Mouse (Mus musculus): ENCODE results near the gene Gm20517.
A peak's percentile ranks its signal among the peaks of the same experiment; 100 is the strongest.
"Not testable (repeated sequence)": the region's sequence is repeated elsewhere in the genome, so short reads cannot be mapped to it uniquely, and the experiment has no call there.

Gm20517 gene

DNA sequence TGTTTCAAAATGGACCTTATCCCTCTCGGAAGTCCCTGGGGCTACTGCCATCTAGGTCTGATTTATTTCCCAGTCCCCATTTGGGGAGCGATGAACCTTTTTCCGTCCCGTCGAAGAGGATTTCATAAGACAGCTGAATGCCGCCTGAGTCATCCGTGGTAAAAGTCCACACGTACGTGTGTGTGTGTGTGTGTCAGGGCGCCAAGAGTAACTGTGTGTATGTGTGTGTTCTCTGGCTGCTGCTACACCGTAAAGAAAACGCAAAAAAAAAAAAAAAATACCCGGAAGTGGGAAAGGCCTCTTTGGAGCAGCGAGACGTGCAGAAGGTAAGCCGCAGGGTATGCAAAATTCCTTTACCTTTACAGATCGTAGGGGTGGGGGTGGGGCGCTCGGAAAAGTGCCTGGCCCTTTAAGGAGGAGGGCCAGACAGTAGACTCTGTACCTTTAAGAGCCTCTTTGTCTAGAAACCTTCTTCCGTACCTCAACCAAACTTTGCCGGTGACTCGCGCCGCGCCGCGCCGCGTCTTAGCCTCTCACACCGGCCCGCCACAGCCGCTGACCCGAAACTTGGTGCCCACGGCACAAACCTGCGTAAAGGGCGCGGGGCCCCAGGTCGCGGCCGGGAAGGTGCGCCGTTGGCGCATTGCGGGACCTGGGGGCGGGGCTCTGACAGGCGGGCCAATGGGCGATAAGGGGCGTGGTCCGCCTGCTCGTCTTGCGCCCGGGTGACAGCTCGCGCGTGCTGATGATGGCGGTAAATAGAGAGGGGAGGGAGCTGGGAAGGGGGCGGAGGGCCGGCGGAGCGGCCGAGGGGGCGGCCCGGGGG, 17.7 kb downstream of the Gm20517 start:
- peak; percentile 93 to 94 for DNase-seq

DNA sequence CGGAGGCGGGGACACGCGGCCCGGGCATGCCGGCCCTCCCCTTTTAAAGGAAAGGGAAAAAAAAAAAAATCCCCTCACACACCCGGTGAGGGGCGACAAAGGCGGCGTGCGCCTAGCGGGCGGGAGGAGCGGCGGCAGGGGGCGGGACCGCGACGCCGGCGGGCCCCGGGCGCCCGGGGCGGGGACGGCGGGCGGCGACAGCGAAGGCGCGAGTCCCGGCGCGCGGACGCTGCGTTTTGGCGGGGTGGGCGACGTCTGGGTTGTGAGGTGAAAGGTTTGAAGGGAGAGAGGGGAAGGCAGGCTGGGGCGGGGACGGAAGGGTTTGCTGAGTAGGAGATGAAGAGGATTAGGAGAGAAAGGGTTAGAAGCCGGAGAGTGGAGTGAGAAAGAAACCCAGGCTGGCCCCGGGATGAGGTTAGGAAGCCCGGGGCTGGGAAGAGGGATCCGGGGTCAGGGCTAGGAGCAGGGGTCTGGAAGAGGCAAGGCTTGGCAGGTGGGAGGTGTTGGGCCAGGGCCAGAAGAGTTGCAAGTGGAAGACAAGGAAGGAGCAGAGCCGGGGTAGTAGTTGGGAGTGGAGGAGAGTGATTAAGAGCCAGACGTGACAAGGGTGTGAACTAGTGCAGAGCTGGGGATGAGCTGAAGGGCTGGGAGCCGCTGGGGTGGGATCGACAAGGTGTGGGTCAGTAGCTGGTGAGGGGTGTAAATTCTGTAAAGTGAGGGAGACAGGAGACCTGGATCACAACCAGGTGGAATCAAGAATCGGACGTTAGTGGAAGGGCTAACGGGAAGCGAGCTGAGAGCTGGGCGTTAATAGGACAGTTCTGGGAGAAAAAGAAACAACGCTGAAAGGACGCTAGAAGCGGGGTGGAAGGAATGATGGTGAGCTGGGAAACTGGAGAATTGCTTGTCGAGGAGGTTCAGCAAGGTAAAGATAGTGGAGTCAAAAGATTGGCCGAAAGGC, 18.6 kb downstream of the Gm20517 start:
- DNase-seq = peak; percentile 48 to 60

DNA sequence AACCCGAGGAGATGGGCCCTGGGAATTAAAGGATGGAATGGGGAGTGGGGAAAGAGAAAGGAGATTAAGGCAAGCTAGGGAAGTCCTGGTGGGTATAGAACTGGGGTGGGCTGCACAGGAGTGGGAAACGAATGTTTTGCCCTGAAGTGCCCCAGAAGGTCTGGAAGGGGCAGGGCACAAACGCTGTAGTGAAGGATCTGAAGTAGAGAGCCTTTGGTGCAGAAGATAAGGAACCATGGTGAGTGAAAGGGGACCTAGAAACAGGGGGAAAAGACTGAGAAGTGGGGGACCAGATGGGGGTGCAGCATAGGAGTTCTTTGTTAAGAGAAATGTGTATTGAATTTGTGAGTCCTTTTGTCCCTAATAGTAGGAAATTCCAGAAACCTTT, 19.3 kb downstream of the Gm20517 start, which contains the start of gene Usp49:
TSS of gene Usp49 (plus strand) at position 13 of the 388 bp plus-strand sequence.
- no peak for DNase-seq

DNA sequence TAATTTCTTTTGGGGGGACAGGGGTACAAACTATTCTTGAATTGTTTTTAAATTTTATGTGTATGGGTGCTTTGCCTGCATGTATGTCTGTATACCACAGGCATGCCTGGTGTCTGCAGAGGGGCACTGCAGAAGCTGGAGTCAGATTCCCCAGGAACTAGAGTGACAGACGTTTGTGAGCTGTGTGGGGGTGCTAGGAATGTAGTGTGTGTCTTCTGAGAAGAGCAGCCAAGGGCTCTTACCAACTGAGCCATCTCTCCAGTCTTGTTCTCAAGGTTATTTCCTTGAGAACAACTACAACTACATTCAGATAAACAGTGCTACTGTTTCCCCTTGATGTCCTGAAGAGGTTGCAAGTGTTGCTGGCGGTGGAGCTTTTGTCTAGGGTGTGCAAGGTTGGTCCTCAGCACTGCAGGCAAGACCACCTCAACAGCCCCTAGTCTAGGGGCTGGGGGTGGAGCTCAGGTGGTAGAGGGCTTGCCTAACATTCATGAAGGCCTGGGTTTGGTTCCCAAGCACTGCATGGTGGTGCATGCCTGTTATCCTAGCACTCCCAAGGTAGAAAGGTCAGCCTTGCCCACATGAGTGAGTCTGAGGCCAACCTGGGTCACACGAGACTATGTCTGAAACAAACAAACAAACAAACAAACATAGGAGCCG, 20.9 kb downstream of the Gm20517 start:
- DNase-seq = no peak

DNA sequence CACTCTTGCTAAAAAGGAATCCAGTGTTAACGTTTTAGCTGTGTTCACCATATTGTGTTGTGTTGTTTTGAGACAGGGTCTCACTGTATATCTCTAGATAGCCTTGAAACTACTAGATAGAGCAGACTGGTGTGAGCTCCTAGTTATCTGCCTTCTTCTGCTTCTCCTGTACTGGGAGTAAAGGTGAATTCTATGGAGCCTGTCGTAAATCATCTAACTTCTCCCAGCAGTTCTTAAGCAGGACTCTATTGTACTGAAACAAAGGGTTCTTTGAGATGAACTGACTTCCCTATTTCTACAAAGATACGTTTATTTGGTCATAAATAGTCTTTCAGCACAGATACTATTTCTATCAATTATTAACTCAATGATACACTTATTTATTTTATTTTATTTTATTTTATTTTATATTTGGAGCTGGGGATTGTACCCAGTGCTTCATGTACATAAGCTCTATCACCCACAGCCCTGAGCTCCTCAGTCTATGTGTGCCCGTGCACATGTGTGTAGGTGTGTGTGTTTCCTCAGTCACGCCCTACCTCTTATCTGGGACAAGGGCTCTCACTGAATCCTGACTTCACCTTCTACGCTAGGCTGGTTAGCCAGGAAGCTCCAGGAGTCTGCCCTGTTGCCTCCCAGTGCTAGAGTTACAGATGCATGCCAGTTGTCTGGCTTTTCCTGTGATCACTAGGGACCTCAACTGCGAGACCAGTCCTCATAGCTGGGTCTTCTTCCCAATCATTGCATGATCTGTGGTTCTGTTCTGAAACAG, 22.8 kb downstream of the Gm20517 start:
- no peak for DNase-seq

DNA sequence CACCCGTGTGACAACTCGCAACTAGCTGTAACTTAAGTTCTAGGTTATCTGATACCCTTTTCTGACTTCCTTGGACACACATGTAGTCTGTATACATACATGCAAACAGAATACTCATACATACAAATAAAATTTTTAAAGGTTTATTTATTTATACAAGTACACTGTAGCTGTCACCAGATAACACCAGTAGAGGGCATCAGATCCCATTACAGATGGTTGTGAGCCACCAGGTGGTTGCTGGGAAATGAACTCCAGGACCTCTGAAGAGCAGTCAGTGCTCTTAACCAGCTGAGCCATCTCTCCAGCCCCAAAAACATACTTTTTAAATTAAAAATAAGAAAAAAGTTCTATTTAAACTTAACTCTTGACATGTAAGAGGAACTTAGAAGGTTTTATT, 31.6 kb downstream of the Gm20517 start:
- no peak for DNase-seq

DNA sequence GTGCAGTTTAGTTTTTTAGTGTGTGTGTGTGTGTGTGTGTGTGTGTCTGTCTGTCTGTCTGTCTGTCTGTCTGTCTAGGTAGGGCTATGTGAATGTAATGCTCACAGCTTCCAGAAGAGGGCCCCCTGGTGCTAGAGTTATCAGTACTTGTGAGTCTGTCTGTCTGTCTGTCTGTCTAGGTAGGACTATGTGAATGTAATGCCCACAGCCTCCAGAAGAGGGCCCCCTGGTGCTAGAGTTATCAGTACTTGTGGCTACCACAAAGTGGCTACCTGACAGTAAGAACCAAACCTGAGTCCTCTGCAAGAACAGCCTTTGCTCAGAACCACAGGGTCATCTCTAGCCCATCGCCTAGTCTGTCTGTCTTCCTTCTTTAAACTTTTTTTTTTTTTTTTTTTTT, 35.3 kb downstream of the Gm20517 start:
- DNase-seq = peak; percentile 36 to 38

DNA sequence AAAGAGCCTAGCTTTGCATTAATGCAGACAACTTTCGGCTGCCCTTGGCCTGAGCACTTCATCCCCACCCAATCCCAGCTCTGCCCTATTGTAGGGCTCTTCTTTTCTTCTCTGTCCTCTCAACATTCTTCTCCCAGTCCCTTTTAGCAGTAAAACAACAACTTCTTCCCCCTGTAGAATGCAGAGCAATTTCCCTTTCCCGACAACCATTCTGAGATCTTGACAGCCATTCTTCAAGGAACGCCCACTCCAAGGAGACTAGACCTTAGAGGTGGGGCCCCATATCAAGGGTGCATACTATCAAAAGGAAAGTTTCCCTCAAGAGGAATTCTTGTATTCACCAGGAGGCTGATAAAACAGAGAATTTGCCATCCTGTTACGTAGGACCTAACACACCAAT, 37.6 kb downstream of the Gm20517 start:
- no peak for DNase-seq

DNA sequence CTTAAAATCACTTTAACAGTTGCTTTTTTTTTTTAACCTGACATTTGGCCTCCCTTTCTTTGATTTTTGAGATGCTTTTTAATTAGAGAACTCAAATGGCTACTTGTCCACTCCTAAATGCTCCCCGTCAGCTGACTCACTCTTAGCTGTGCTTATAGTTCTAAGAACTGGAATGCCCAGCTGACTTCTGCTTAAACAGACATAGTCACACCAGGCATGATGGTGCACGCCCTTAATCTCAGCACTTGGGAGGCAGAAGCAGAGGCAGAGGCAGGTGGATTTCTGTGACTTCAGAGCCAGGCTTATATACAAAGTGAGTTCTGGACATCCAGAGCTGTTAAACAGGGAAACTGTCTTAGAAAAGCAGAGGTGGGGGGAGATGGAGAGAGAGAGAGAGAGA, 40.6 kb downstream of the Gm20517 start:
- no peak for DNase-seq

DNA sequence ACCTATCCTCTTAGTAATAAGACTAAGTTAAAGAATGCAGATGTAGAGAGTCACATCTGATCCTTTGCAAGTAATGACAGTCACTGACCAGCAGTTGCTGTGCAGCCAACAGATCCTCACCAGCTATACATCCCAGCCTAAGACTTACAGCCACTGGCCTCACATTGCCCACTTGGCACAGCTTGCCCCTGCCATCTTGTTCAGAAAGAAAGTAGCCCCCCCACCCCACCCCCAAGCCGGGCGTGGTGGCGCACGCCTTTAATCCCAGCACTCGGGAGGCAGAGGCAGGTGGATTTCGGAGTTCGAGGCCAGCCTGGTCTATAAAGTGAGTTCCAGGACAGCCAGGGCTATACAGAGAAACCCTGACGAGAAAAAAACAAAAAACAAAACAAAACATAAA, 43.0 kb downstream of the Gm20517 start:
- DNase-seq = not testable (repeated sequence)

DNA sequence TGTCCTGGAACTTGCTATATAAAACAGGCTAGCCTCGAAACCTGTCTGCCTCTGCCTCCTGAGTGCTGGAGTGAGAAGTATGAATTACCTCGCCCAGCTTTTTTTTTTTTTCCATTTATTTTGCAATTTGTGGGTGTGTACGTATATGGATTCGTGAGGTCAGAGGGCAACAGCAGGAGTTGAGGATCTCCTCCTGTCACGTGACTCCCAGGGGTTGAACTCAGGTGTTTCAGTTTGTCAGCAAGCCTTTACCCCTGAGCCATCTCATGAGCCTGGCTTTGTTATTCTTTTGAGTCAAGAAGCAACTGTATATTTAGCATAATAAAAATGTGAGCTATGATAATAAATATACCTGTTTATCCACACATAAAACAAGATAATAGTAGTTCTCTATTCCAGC, 44.3 kb downstream of the Gm20517 start:
- DNase-seq = no peak

DNA sequence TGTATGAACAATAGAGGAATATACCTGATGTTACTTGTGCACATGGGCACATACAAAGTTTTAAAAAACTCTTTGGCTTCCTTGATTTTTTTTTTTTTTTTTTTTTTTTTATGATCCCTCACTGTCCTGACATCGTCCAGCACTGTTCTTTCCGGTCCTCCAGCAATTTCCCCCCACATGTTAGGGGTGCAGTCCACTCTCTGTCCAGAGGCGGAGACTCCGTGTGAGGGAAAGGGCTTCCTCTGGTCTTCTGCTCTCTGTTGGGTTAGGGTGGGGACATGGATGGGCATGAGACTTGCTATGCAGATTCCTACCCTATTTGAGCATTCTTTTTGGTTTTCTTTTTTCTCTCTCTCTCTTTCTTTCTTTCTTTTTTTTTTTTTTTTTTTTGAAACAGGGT, 46.5 kb downstream of the Gm20517 start:
- no peak for DNase-seq

DNA sequence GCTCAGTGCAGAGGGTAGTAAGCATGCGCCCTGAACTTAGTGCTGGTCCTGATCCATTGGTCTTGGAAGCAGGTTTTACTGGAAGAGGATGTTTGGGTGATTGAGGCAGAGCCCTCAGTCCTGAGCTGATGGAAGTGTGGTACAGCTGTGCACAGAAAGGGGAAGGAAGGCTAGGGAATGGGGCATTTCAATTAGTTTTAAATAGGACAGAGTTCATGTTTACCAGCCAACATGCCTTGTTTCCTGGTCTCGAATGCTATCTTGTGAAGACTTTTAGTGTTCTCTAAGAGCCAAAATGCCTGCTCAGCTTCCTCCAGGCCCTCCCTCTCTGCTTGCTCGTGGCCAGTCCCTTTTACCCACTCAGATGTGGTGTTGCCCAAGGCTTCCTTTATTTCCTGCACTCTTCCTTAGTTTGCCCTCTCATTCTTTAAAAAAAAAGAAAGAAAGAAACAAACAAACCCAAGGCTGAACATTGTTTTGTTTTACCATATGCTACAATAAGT, 47.4 kb downstream of the Gm20517 start:
- no peak for DNase-seq

DNA sequence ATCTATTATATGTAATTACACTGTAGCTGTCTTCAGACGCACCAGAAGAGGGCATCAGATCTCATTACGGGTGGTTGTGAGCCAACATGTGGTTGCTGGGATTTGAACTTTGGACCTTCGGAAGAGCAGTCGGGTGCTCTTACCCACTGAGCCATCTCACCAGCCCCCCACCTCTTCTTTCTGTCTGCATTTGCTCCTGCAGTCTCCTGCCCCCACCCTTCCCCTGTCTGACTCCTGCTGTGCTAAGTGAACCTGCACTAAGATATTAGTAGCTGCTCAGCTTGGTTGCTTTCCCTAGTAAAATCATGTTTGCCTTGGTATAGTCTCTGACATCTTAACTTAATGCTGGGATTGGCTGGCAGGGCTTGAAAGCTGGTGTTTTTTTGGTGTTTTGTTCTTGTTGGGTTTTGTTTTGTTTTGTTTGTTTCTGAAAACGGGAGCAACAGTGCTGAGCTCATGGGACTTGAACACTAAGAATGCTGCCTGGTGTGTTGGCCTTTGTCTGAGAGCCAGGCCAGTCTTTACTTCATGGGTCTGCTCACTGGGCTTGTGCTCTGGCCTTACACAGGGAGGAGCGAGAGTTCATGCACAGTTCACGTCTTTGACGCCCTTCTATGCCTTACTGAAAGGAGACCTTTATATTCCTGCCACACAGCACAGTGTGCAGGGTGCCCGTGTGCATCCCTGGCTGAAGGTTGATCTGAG, 51.8 kb downstream of the Gm20517 start:
- DNase-seq = no peak

DNA sequence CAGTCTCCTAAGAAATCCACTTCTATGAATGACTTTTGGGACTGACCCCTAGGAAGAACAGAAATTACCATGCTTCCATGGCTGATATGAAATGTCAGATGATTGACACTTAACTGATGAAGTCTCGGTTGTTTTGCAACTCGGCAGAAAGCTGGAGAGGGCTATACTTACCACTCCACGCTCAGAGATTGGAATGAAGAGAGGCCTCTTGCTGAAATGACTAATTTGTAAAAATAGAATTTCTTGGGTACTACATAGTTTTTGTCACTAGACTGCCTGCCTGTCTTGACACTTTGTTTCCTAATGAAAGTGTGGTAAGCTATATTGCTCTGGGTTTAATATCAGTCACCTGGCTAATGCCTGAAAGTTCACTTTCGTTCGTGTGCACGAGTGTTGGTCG, 53.1 kb downstream of the Gm20517 start:
- no peak for DNase-seq

DNA sequence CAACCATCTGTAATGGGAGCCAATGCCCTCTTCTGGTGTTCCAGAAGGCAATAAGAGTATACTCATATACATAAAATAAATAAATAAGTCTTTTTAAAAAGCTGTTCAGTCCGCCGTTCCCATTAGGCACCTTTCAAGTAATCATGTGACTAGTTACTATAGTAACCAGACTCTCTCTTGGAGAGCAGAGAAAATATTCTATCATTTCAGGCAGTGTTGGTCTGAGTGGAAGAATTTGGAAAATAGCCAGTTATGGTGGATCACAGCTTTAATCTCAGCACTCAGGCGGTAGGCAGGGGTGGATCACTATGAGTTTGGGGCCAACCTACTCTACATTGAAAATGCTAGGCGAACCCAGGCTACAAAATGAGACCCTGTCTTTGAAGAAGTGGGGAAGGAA, 57.8 kb downstream of the Gm20517 start:
- no peak for DNase-seq

DNA sequence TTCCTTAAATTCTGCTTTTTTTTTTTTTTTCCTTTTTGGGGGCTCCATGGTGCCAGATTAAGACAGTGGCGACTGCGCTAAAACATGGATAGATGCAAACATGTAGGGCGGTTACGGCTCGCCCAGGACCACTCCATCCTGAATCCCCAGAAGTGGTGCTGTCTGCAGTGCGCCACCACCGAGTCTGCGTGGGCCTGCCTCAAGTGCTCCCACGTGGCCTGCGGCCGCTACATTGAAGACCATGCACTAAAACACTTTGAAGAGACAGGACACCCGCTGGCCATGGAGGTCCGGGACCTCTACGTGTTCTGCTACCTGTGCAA, 60.6 kb downstream of the Gm20517 start:
- DNase-seq = peak in 1 of 2 experiments; percentile 17

DNA sequence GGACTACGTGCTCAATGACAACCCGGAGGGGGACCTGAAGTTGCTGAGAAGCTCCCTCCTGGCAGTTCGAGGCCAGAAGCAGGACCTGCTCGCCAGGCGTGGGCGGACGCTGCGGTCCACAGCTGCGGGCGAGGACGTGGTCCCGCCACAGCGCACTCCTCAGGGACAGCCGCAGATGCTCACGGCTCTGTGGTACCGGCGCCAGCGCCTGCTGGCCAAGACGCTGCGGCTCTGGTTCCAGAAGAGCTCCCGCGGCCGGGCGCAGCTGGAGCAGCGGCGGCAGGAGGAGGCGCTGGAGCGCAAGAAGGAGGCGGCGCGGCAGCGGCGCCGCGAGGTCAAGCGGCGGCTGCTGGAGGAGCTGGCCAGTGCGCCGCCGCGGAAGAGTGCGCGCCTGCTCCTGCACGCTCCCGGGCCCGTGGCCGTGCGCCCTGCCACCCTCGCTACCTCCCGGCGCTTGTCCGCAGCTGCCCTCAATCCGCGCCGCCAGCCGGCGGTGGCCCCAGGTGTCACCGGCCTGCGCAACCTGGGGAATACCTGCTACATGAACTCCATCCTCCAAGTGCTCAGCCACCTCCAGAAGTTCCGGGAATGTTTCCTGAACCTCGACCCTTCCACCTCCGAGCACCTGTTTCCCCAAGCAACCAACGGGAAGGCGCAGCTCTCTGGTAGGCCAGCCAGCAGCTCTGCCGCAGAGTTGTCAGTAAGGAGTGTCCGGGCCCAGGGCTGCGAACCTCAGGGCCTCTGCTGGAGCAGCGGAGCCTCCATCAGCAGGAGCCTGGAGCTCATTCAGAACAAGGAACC, 61.1 kb downstream of the Gm20517 start:
- peak in 1 of 2 experiments; percentile 40 for DNase-seq

DNA sequence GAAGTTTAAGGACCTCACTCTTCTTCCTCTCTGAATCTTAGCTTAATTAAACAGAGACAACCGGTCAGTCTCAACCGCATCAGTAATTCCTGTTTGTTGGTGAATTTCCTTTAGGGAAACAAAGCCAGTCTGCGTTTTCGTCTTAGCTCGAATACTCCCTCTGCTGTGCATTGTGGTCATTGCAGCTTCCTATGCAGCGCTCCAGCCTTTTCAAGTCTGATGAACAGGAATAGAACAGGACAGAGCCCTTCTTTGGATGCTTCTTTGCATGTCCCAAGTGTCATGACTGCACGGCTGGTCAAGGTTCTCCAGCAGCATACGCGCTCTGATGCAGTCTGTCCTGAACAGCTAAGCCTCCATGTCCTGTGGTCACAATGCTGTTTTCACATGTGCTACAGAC, 65.2 kb downstream of the Gm20517 start:
- peak; percentile 72 to 81 for DNase-seq

DNA sequence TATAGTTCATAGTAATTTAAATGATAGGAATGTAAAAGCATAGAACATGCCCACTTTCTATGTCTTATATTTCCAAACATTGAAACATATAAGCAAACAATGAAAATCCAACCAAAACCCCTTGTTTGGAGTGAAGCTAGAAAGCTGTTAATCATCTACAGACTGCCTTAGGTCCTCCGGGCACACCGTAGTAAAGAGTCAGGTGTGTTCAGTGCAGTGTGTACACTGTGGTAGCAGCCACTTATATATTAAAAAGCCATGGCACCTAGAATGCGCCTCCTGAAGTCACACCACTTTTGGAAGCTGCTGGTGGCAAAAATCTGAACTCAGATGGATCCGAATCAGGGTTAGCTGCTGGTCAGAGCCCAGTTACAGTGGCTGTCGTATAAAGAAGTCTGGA, 66.8 kb downstream of the Gm20517 start:
- no peak for DNase-seq

DNA sequence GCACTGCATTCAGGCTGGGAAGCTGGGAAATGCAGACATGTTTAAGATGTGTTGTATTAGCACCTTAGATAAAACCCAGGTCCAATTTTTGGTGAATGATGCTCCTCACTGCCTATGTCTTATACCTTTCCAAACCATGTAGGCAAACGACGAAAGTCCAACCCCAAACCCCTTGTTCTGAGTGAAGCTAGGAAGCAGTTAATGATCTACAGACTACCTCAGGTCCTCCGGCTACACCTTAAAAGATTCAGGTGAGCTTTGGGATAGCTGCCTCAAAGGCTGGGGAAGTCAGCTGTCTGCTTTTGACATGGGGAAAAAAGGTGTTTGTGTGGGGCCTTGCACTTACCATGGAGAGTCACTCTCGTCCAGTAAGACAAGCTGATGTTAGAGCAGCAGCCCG, 67.3 kb downstream of the Gm20517 start:
- no peak for DNase-seq
